Comparison of ENCODE assay signal across 8 mouse cellular contexts in the genomic region with DNA sequence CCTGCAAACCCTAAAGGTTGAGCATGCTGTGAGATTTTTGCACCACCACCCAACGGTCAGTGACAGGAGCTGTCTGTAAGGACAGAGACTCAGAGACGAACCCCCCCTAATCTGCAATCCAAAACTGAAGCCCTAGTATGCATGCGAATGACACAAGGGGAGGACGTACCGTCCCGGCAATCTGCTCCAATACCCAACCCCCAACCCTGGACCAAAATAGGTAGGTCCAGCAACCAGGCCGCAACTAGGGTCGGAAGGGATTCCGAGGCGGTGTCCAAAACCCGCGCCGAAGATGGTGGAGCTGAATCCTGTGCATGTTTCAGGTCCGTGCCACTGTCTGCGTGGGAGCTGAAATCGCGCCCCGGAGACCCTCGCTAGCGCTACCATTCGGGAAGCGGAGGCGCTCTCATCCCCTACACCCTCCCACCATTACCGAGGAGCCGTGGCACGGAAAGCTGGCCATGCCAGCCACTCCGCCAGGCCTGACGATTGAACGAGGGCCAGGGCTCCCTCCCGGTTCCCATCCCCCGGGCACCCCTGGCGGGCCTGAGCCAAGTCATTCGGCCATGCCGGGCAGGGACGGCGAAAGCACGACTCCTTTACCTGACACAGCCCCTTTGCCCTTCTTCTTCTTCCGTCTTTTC. TPM values are rescaled to one million over a fixed set of nuclear protein-coding genes. Genes with fewer than 3 reads are reported as not detected.
DNase-seq lines count a peak whose midpoint lies in the region; ATAC-seq and TF ChIP-seq lines count a peak whose summit lies in the region.

No protein-coding gene starts in this region.

- TF ChIP-seq EP300 in heart, postnatal 0 days (IDR thresholded peaks at IDR 0.05; ENCODE audit: low read depth), result no peak

- peaks cover 83% of the 10 kb centered on the region for H3K4me1 ChIP-seq in erythroblast, embryonic 14.5 days (ENCODE audit: control insufficient read depth)
- H3K4me1 ChIP-seq in heart, postnatal 0 days (ENCODE audit: control insufficient read depth, insufficient read depth), result peaks cover 6% of the 10 kb centered on the region; the same call in 1 of the 2 replicates
- H3K4me1 ChIP-seq in midbrain, embryonic 12.5 days, result peaks cover 10% of the 10 kb centered on the region
- H3K4me1 ChIP-seq in thymus, adult 2 months (replicated peaks; ENCODE audit: control insufficient read depth, insufficient read depth, low read length), result peaks cover 3% of the 10 kb centered on the region

- WGBS in heart, postnatal 0 days, result 1% methylated on average over 38 of the region's 38 CpGs
- WGBS in midbrain, embryonic 12.5 days, result under 1% methylated on average over 38 of the region's 38 CpGs
- WGBS in thymus, adult 2 months, result under 1% methylated on average over 38 of the region's 38 CpGs

- H3K36me3 ChIP-seq in erythroblast, embryonic 14.5 days (ENCODE audit: control insufficient read depth), result peaks cover 53% of the 10 kb centered on the region
- peaks cover 27% of the 10 kb centered on the region for H3K36me3 ChIP-seq in heart, postnatal 0 days (replicated peaks; ENCODE audit: control insufficient read depth, insufficient read depth, low read length)
- peaks cover 29% of the 10 kb centered on the region for H3K36me3 ChIP-seq in midbrain, embryonic 12.5 days
- peaks cover 14% of the 10 kb centered on the region for H3K36me3 ChIP-seq in thymus, adult 2 months (ENCODE audit: control insufficient read depth, insufficient read depth, low read length)

- TF ChIP-seq CTCF in heart, postnatal 0 days (IDR thresholded peaks at IDR 0.05; ENCODE audit: low read depth), result no peak
- no peak for TF ChIP-seq CTCF in thymus, adult 2 months (IDR thresholded peaks at IDR 0.05; ENCODE audit: borderline replicate concordance, control insufficient read depth, extremely low read depth, insufficient read depth, low read length, poor library complexity)

- H3K9me3 ChIP-seq in erythroblast, embryonic 14.5 days (ENCODE audit: control insufficient read depth, low read length), result no peaks in the 10 kb centered on the region
- H3K9me3 ChIP-seq in heart, postnatal 0 days (replicated peaks; ENCODE audit: control insufficient read depth, low read length), result no peaks in the 10 kb centered on the region
- no peaks in the 10 kb centered on the region for H3K9me3 ChIP-seq in midbrain, embryonic 12.5 days

- no peak for TF ChIP-seq POLR2A in thymus, adult 2 months (IDR thresholded peaks at IDR 0.05; ENCODE audit: control insufficient read depth, extremely low read depth, insufficient read depth, low read length, poor library complexity)

- intact Hi-C loops in left cerebral cortex, postnatal 10 days (cut with DNase I), result no loop called here

- H3K27ac ChIP-seq in heart, postnatal 0 days (ENCODE audit: low read depth), result peak overlapping the region; percentile 92
- peak overlapping the region; percentile 90 for H3K27ac ChIP-seq in midbrain, embryonic 12.5 days (replicated peaks)
- peak overlapping the region; percentile 25; the same call in 1 of the 2 replicates for H3K27ac ChIP-seq in thymus, adult 2 months (ENCODE audit: control insufficient read depth, insufficient read depth, low read length)

- peak overlapping the region; percentile 90 for H3K4me3 ChIP-seq in erythroblast, embryonic 14.5 days (replicated peaks)
- H3K4me3 ChIP-seq in heart, postnatal 0 days (ENCODE audit: low read depth, low read length), result peak overlapping the region; percentile 75
- peak overlapping the region; percentile 69 for H3K4me3 ChIP-seq in midbrain, embryonic 12.5 days
- H3K4me3 ChIP-seq in thymus, adult 2 months (ENCODE audit: control insufficient read depth, insufficient read depth, low read length), result peak overlapping the region; percentile 91

- peak overlapping the region; percentile 89 for H3K4me2 ChIP-seq in heart, postnatal 0 days (ENCODE audit: low read depth, low read length)
- peak overlapping the region; percentile 64 for H3K4me2 ChIP-seq in midbrain, embryonic 12.5 days (replicated peaks)

- peak; percentile 11 for DNase-seq in kidney, adult 9 months
- no peak for DNase-seq in kidney, adult 18-20 months
- peak; percentile 49 for DNase-seq in ZHBTc4 (ENCODE audit: low read depth, low spot score)
- DNase-seq in heart, postnatal 0 days (ENCODE audit: low spot score), result no peak
- DNase-seq in left cerebral cortex, postnatal 10 days (ENCODE audit: extremely low spot score in 1 of 2, low spot score in 2 of 2), result peak; percentile 40 to 72
- peak; percentile 58 for DNase-seq in thymus, adult 2 months

- no peaks in the 10 kb centered on the region for H3K27me3 ChIP-seq in erythroblast, embryonic 14.5 days (ENCODE audit: control insufficient read depth)
- H3K27me3 ChIP-seq in heart, postnatal 0 days (ENCODE audit: control insufficient read depth, insufficient read depth, low read length), result no peaks in the 10 kb centered on the region
- H3K27me3 ChIP-seq in midbrain, embryonic 12.5 days, result no peaks in the 10 kb centered on the region
- H3K27me3 ChIP-seq in thymus, adult 2 months (ENCODE audit: control insufficient read depth, insufficient read depth, low read length), result no peaks in the 10 kb centered on the region

- peak overlapping the region; percentile 91 for H3K9ac ChIP-seq in heart, postnatal 0 days (replicated peaks; ENCODE audit: low read depth, low read length)
- peak overlapping the region; percentile 81 for H3K9ac ChIP-seq in midbrain, embryonic 12.5 days (replicated peaks)

- ATAC-seq in heart, postnatal 0 days (ENCODE audit: insufficient read depth, low read depth), result peak; percentile 59
- peak; percentile 73 for ATAC-seq in midbrain, embryonic 12.5 days (ENCODE audit: low FRiP score, low read depth)

RNA-seq across cellular contexts. Expression of a gene that starts 7.8 kb away (rescaled TPM):
- polyA plus RNA-seq in erythroblast, embryonic 14.5 days (2012), result 117 and 146 TPM in 2 replicates
- total RNA-seq in heart, postnatal 0 days (2014; rRNA removed; ENCODE audit: low replicate concordance), result 22.0 and 37.9 TPM in 2 replicates
- 141 and 151 TPM in 2 replicates for polyA plus RNA-seq in heart, postnatal 0 days (2015; fragmentation: Nextera tagmentation; extraction: Ambion mirVana)
- total RNA-seq in left cerebral cortex, postnatal 10 days (2021), result 100 to 1,000 TPM; 132 TPM
- polyA plus RNA-seq in midbrain, embryonic 12.5 days (2016; fragmentation: Nextera tagmentation; extraction: Ambion mirVana), result 193 and 205 TPM in 2 replicates
- polyA plus RNA-seq in thymus, adult 2 months (2012; rRNA removed), result 58.1 and 60.5 TPM in 2 replicates

RNA-seq across cellular contexts. Expression of a gene that starts 57.7 kb away (rescaled TPM):
- polyA plus RNA-seq in erythroblast, embryonic 14.5 days (2012), result not detected in 2 replicates
- not detected in 2 replicates for total RNA-seq in heart, postnatal 0 days (2014; rRNA removed; ENCODE audit: low replicate concordance)
- polyA plus RNA-seq in heart, postnatal 0 days (2015; fragmentation: Nextera tagmentation; extraction: Ambion mirVana), result not detected in 2 replicates
- not detected for total RNA-seq in left cerebral cortex, postnatal 10 days (2021)
- 12.1 and 13.0 TPM in 2 replicates for polyA plus RNA-seq in midbrain, embryonic 12.5 days (2016; fragmentation: Nextera tagmentation; extraction: Ambion mirVana)
- polyA plus RNA-seq in thymus, adult 2 months (2012; rRNA removed), result 1.1 and 1.3 TPM in 2 replicates

Comparison
In these comparisons a context has a peak if more than half of its experiments do, and no peak if none do; other contexts are left out.
1. DNase-seq: peak in kidney, adult 9 months (single experiment), ZHBTc4 (single experiment), left cerebral cortex, postnatal 10 days (2 of 2) and thymus, adult 2 months (single experiment); none in kidney, adult 18-20 months (single experiment) and heart, postnatal 0 days (single experiment).
2. H3K27ac ChIP-seq: peak in every context shown above with its lines; median percentile 92 in heart, postnatal 0 days; 90 in midbrain, embryonic 12.5 days; 25 in thymus, adult 2 months.
3. Peak in every context shown above with its lines, with median percentiles within 50 percentile points of each other: H3K4me3 ChIP-seq.